Comparison of ENCODE assay signal across 25 mouse cellular contexts in genomic region chr10:75948079-75948478, GRCm38 (mm10). TPM values are rescaled to one million over a fixed set of nuclear protein-coding genes. Genes with fewer than 3 reads are reported as not detected.
"Had no signal": no experiment of that assay in that cellular context is flagged by ENCODE, and none has a peak within 500 bp of the region (broad histone marks: within the 10 kb centered on the region; RNA-seq: fewer than 3 reads in every experiment).

No protein-coding gene starts in this region.

- H3K27ac ChIP-seq: kidney, postnatal 0 days; limb, embryonic 10.5 days; limb, embryonic 13.5 days; liver, embryonic 13.5 days; macrophage; midbrain, embryonic 12.5 days; midbrain, embryonic 15.5 days; neural tube, embryonic 12.5 days; neural tube, embryonic 15.5 days; stomach, embryonic 15.5 days had no signal

- DNase-seq: kidney, adult 18-20 months; kidney, postnatal 36 days; liver, embryonic 13.5 days; lung, embryonic 14.5 days; retina, postnatal 1 day; right cerebral cortex, postnatal 25 days; thymus, postnatal 25 days had no signal

- H3K9ac ChIP-seq: limb, embryonic 13.5 days; liver, embryonic 13.5 days; lung, embryonic 14.5 days; midbrain, embryonic 12.5 days; midbrain, embryonic 15.5 days; neural tube, embryonic 12.5 days; neural tube, embryonic 15.5 days; stomach, embryonic 15.5 days had no signal

- H3K4me2 ChIP-seq: limb, embryonic 13.5 days; liver, embryonic 13.5 days; lung, embryonic 14.5 days; midbrain, embryonic 12.5 days; midbrain, embryonic 15.5 days; neural tube, embryonic 12.5 days; neural tube, embryonic 15.5 days; stomach, embryonic 15.5 days had no signal

- H3K27me3 ChIP-seq: stomach, embryonic 15.5 days had no signal

- H3K36me3 ChIP-seq: limb, embryonic 10.5 days; limb, embryonic 13.5 days; liver, embryonic 13.5 days; midbrain, embryonic 12.5 days; midbrain, embryonic 15.5 days; neural tube, embryonic 12.5 days; neural tube, embryonic 15.5 days; stomach, embryonic 15.5 days had no signal

- H3K9me3 ChIP-seq: limb, embryonic 10.5 days; limb, embryonic 13.5 days; liver, embryonic 13.5 days; midbrain, embryonic 12.5 days; midbrain, embryonic 15.5 days; neural tube, embryonic 12.5 days; neural tube, embryonic 15.5 days; stomach, embryonic 15.5 days had no signal

- ATAC-seq: intestine, embryonic 16.5 days; lung, postnatal 0 days; midbrain, embryonic 15.5 days had no signal

- H3K4me3 ChIP-seq: limb, embryonic 10.5 days; limb, embryonic 13.5 days; liver, embryonic 13.5 days; midbrain, embryonic 12.5 days; midbrain, embryonic 15.5 days; neural tube, embryonic 12.5 days; neural tube, embryonic 15.5 days; stomach, embryonic 15.5 days had no signal

RNA-seq across cellular contexts. Expression of gene Vpreb3, which starts 5.2 kb away (rescaled TPM):
- total RNA-seq: layer of hippocampus, adult 8-10 months; layer of hippocampus, postnatal 14 days; left cerebral cortex, adult 8-10 months; left cerebral cortex, postnatal 14 days; megakaryocyte, adult 5-6 weeks had no signal
- polyA plus RNA-seq: macrophage had no signal

RNA-seq across cellular contexts. Expression of gene Gm5134, which starts 6.2 kb away (rescaled TPM):
- total RNA-seq: layer of hippocampus, postnatal 14 days; left cerebral cortex, postnatal 14 days; liver, adult 2 months had no signal
- polyA plus RNA-seq: intestine, embryonic 16.5 days; kidney, embryonic 14.5 days; limb, embryonic 10.5 days; liver, adult 2 months; lung, postnatal 0 days; macrophage; midbrain, embryonic 12.5 days; midbrain, embryonic 15.5 days; neural tube, embryonic 12.5 days; neural tube, embryonic 15.5 days; stomach, embryonic 15.5 days had no signal

RNA-seq across cellular contexts. Expression of gene Gm867, which starts 7.6 kb away (rescaled TPM):
- total RNA-seq: left cerebral cortex, postnatal 14 days had no signal
- polyA plus RNA-seq: limb, embryonic 13.5 days; macrophage had no signal

RNA-seq across cellular contexts. Expression of gene Mmp11, which starts 11.8 kb away (rescaled TPM):
- total RNA-seq: megakaryocyte, adult 5-6 weeks had no signal
